Mouse (Mus musculus) small intestine, adult 2 months (tissue): ENCODE measurements around the gene Rps3.

Experiments used
- CTCF ChIP-seq: fragments of 200-500 bp; IDR thresholded peaks from 2 replicates; pipeline ENCODE4 v1.5.1; 2012; ENCODE audit warnings: low read depth, mild to moderate bottlenecking, control low read depth, inconsistent platforms, low read length, moderate library complexity, mixed read lengths; ENCODE audit not compliant: insufficient replicate concordance, insufficient read length; ENCODE audit errors: extremely low read depth
- POLR2A ChIP-seq: fragments of 200-500 bp; IDR thresholded peaks from 2 replicates; pipeline ENCODE4 v1.6.1; 2012; ENCODE audit warnings: low read depth, mild to moderate bottlenecking, control low read depth, inconsistent platforms, low read length, moderate library complexity

DNA sequence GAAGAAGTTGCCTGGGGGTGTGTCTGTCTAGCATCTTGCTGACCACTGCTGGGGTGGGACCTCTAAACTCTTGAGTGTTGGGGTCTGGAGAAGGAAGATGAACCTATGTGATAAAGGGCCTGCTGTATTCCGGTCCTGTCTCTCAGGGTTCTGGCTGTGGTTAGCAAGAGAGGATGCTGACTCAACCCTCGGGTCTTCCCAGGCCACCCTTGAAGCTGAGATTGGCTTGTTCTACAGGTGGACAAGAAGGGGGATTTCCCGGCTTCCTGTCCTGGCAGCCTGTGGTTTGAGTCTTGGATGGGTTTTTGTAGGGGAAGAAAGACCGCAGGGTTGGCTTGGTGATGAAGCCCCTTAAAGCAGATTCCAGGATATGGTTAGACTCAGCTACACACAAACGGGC, 54.7 kb downstream of the Rps3 start:
- TF ChIP-seq CTCF (no peak), POLR2A (no peak)
